Mouse (Mus musculus): ENCODE results near the gene Pip4k2a. TPM values are rescaled to one million over a fixed set of nuclear protein-coding genes. Genes with fewer than 3 reads are reported as not detected.

The Pip4k2a gene
- polyA plus RNA-seq, 1 experiment from 2014 or later, result 7.5 TPM

- Histone ChIP-seq H3K27me3 (no peaks in the 10 kb centered on the region), H3K9ac (no peak overlapping the region), H3K4me2 (no peak overlapping the region), H3K9me3 (no peaks in the 10 kb centered on the region), H3K4me1 (peaks cover 5% of the 10 kb centered on the region; the same call in 1 of the 2 replicates), H3K36me3 (no peaks in the 10 kb centered on the region), H3K4me3 (no peak overlapping the region), H3K27ac (no peak overlapping the region)
- WGBS, result 93% methylated on average over 7 of the region's 7 CpGs
- no peak for ATAC-seq (ENCODE audit: insufficient number of reproducible peaks, insufficient read depth, low FRiP score, low TSS enrichment, low read depth)
These were observed 123.3 kb downstream of the Pip4k2a start for GRCm38 (mm10) chr2:18874626-18875025.

GRCm38 (mm10) chr2:18874063-18874462 lies 123.9 kb downstream of the Pip4k2a start:
- H3K36me3 ChIP-seq, result no peaks in the 10 kb centered on the region
- no peak for ATAC-seq (ENCODE audit: insufficient number of reproducible peaks, insufficient read depth, low FRiP score, low TSS enrichment, low read depth)
- no peak overlapping the region for H3K27ac ChIP-seq
- H3K4me3 ChIP-seq, result no peak overlapping the region
- no peak overlapping the region for H3K4me2 ChIP-seq
- peaks cover 5% of the 10 kb centered on the region; the same call in 1 of the 2 replicates for H3K4me1 ChIP-seq
- no peaks in the 10 kb centered on the region for H3K9me3 ChIP-seq
- no peaks in the 10 kb centered on the region for H3K27me3 ChIP-seq
- no peak overlapping the region for H3K9ac ChIP-seq
- WGBS, result 68% methylated on average over 8 of the region's 8 CpGs

GRCm38 (mm10) chr2:18873440-18873839 lies 124.5 kb downstream of the Pip4k2a start:
- Histone ChIP-seq H3K27ac (no peak overlapping the region), H3K4me3 (no peak overlapping the region), H3K4me1 (peaks cover 5% of the 10 kb centered on the region; the same call in 1 of the 2 replicates), H3K4me2 (no peak overlapping the region), H3K9me3 (no peaks in the 10 kb centered on the region), H3K27me3 (no peaks in the 10 kb centered on the region), H3K36me3 (no peaks in the 10 kb centered on the region), H3K9ac (no peak overlapping the region)
- no peak for ATAC-seq (ENCODE audit: insufficient number of reproducible peaks, insufficient read depth, low FRiP score, low TSS enrichment, low read depth)
- WGBS, result 39% methylated on average over 3 of the region's 3 CpGs

- Histone ChIP-seq H3K36me3 (no peaks in the 10 kb centered on the region), H3K9ac (no peak overlapping the region), H3K4me3 (no peak overlapping the region), H3K27ac (no peak overlapping the region), H3K4me1 (peaks cover 5% of the 10 kb centered on the region; the same call in 1 of the 2 replicates), H3K27me3 (no peaks in the 10 kb centered on the region), H3K9me3 (no peaks in the 10 kb centered on the region), H3K4me2 (no peak overlapping the region)
- whole genome bisulfite sequencing, result 8% methylated on average over 2 of the region's 2 CpGs
- ATAC-seq (ENCODE audit: insufficient number of reproducible peaks, insufficient read depth, low FRiP score, low TSS enrichment, low read depth), result no peak
These were observed 125.1 kb downstream of the Pip4k2a start for GRCm38 (mm10) chr2:18872797-18873196.

GRCm38 (mm10) chr2:18871087-18871486 lies 126.8 kb downstream of the Pip4k2a start:
- Histone ChIP-seq H3K27ac (no peak overlapping the region), H3K36me3 (no peaks in the 10 kb centered on the region), H3K4me1 (peaks cover 5% of the 10 kb centered on the region; the same call in 1 of the 2 replicates), H3K27me3 (peaks cover under 1% of the 10 kb centered on the region; the same call in 1 of the 2 replicates), H3K9me3 (no peaks in the 10 kb centered on the region), H3K4me2 (no peak overlapping the region), H3K4me3 (no peak overlapping the region), H3K9ac (no peak overlapping the region)
- ATAC-seq (ENCODE audit: insufficient number of reproducible peaks, insufficient read depth, low FRiP score, low TSS enrichment, low read depth), result no peak
- 93% methylated on average over 3 of the region's 3 CpGs for WGBS

- H3K4me3 ChIP-seq, result no peak overlapping the region
- H3K4me2 ChIP-seq, result no peak overlapping the region
- H3K27ac ChIP-seq, result no peak overlapping the region
- ATAC-seq (ENCODE audit: insufficient number of reproducible peaks, insufficient read depth, low FRiP score, low TSS enrichment, low read depth), result no peak
- H3K27me3 ChIP-seq, result peaks cover 9% of the 10 kb centered on the region; the same call in 1 of the 2 replicates
- H3K4me1 ChIP-seq, result no peaks in the 10 kb centered on the region
- 91% methylated on average over 2 of the region's 2 CpGs for WGBS
- H3K9ac ChIP-seq, result no peak overlapping the region
- 0 out of 2 replicates have a peak, but pooled peaks cover 3% of the 10 kb centered on the region for H3K36me3 ChIP-seq
- H3K9me3 ChIP-seq, result no peaks in the 10 kb centered on the region
These were observed 130.9 kb downstream of the Pip4k2a start for GRCm38 (mm10) chr2:18867069-18867468.

- Histone ChIP-seq H3K27ac (no peak overlapping the region), H3K9me3 (no peaks in the 10 kb centered on the region), H3K27me3 (peaks cover 23% of the 10 kb centered on the region), H3K4me2 (no peak overlapping the region), H3K4me3 (no peak overlapping the region), H3K9ac (no peak overlapping the region), H3K4me1 (no peaks in the 10 kb centered on the region), H3K36me3 (0 out of 2 replicates have a peak, but pooled peaks cover 3% of the 10 kb centered on the region)
- ATAC-seq (ENCODE audit: insufficient number of reproducible peaks, insufficient read depth, low FRiP score, low TSS enrichment, low read depth), result no peak
- 85% methylated on average over 5 of the region's 5 CpGs for WGBS
These were observed 133.2 kb downstream of the Pip4k2a start for GRCm38 (mm10) chr2:18864719-18865118.

- H3K4me2 ChIP-seq, result no peak overlapping the region
- no peak overlapping the region for H3K9ac ChIP-seq
- H3K9me3 ChIP-seq, result no peaks in the 10 kb centered on the region
- no peak overlapping the region for H3K4me3 ChIP-seq
- H3K27me3 ChIP-seq, result peaks cover 28% of the 10 kb centered on the region
- 72% methylated on average over 5 of the region's 5 CpGs for WGBS
- peaks cover 6% of the 10 kb centered on the region; the same call in 1 of the 2 replicates for H3K4me1 ChIP-seq
- no peak overlapping the region for H3K27ac ChIP-seq
- no peak for ATAC-seq (ENCODE audit: insufficient number of reproducible peaks, insufficient read depth, low FRiP score, low TSS enrichment, low read depth)
- H3K36me3 ChIP-seq, result 0 out of 2 replicates have a peak, but pooled peaks cover 3% of the 10 kb centered on the region
These were observed 136.2 kb downstream of the Pip4k2a start for GRCm38 (mm10) chr2:18861607-18862158.

GRCm38 (mm10) chr2:18860686-18861085 lies 137.2 kb downstream of the Pip4k2a start:
- ATAC-seq (ENCODE audit: insufficient number of reproducible peaks, insufficient read depth, low FRiP score, low TSS enrichment, low read depth), result no peak
- H3K9ac ChIP-seq, result no peak overlapping the region
- H3K4me3 ChIP-seq, result no peak overlapping the region
- H3K9me3 ChIP-seq, result no peaks in the 10 kb centered on the region
- H3K4me2 ChIP-seq, result no peak overlapping the region
- 0 out of 2 replicates have a peak, but pooled peaks cover 3% of the 10 kb centered on the region for H3K36me3 ChIP-seq
- peaks cover 6% of the 10 kb centered on the region; the same call in 1 of the 2 replicates for H3K4me1 ChIP-seq
- no peak overlapping the region for H3K27ac ChIP-seq
- peaks cover 25% of the 10 kb centered on the region for H3K27me3 ChIP-seq
- 15% methylated on average over 9 of the region's 9 CpGs for WGBS

GRCm38 (mm10) chr2:18857952-18858351 lies 140.0 kb downstream of the Pip4k2a start:
- peaks cover 6% of the 10 kb centered on the region; the same call in 1 of the 2 replicates for H3K4me1 ChIP-seq
- no peak for ATAC-seq (ENCODE audit: insufficient number of reproducible peaks, insufficient read depth, low FRiP score, low TSS enrichment, low read depth)
- no peak overlapping the region for H3K4me3 ChIP-seq
- H3K36me3 ChIP-seq, result no peaks in the 10 kb centered on the region
- H3K4me2 ChIP-seq, result no peak overlapping the region
- no peak overlapping the region for H3K27ac ChIP-seq
- no peak overlapping the region for H3K9ac ChIP-seq
- H3K27me3 ChIP-seq, result peaks cover 19% of the 10 kb centered on the region
- no peaks in the 10 kb centered on the region for H3K9me3 ChIP-seq
- WGBS, result 50% methylated on average over 3 of the region's 3 CpGs

- H3K36me3 ChIP-seq, result no peaks in the 10 kb centered on the region
- no peak overlapping the region for H3K27ac ChIP-seq
- ATAC-seq (ENCODE audit: insufficient number of reproducible peaks, insufficient read depth, low FRiP score, low TSS enrichment, low read depth), result no peak
- no peak overlapping the region for H3K4me2 ChIP-seq
- no peaks in the 10 kb centered on the region for H3K9me3 ChIP-seq
- H3K4me3 ChIP-seq, result no peak overlapping the region
- peaks cover 6% of the 10 kb centered on the region; the same call in 1 of the 2 replicates for H3K4me1 ChIP-seq
- H3K27me3 ChIP-seq, result peaks cover 15% of the 10 kb centered on the region
- H3K9ac ChIP-seq, result no peak overlapping the region
- whole genome bisulfite sequencing, result 63% methylated on average over 13 of the region's 13 CpGs
These were observed 141.5 kb downstream of the Pip4k2a start for GRCm38 (mm10) chr2:18856461-18856860.

GRCm38 (mm10) chr2:18855246-18855645 lies 142.7 kb downstream of the Pip4k2a start:
- no peak for ATAC-seq (ENCODE audit: insufficient number of reproducible peaks, insufficient read depth, low FRiP score, low TSS enrichment, low read depth)
- WGBS, result 55% methylated on average over 8 of the region's 8 CpGs
- Histone ChIP-seq H3K4me2 (no peak overlapping the region), H3K4me3 (no peak overlapping the region), H3K27ac (no peak overlapping the region), H3K27me3 (peaks cover 11% of the 10 kb centered on the region), H3K4me1 (peaks cover 6% of the 10 kb centered on the region; the same call in 1 of the 2 replicates), H3K36me3 (no peaks in the 10 kb centered on the region), H3K9me3 (no peaks in the 10 kb centered on the region), H3K9ac (no peak overlapping the region)
